Mouse (Mus musculus): ENCODE measurements at regions not wholly inside any gene's neighbourhood (a gene's known extent, or its start where the extent isn't known, plus 50 kb on each side); places are given as distances from the start of the nearest gene placed in this dataset.

DNA sequence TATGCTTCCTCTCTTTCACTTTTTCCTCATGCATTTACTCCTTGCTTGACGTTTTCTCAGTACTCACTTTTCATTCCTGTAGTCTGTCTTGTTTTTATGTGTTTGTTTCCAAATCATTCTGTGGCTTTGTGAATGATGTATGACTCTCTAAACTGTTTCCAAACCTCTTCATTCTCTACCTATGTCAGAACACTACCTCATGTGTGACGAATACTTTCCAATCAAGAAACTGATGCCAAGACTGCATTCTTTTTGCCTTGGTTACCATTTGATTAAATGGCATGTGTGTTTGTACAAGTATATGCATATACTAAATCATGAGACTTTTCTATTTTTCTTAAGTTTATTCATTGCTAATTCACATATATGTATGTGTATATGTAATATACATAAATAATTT, 1238.7 kb upstream of the Gm7489 start:
- H3K4me1 ChIP-seq (ENCODE audit: control insufficient read depth, insufficient read depth, low read length): no peaks in the 10 kb centered on the region
- WGBS: 88% methylated on average over 2 of the region's 2 CpGs
- DNase-seq (ENCODE audit: low spot score, missing footprints): no peak
- H3K27me3 ChIP-seq (ENCODE audit: control insufficient read depth, insufficient read depth, low read length): no peaks in the 10 kb centered on the region
- no peak overlapping the region for H3K27ac ChIP-seq (ENCODE audit: low read depth, low read length)
- H3K36me3 ChIP-seq (ENCODE audit: control insufficient read depth, insufficient read depth, low read length): no peaks in the 10 kb centered on the region
- H3K4me2 ChIP-seq: no peak overlapping the region
- no peak overlapping the region for H3K9ac ChIP-seq (ENCODE audit: low read length)
- no peak for ATAC-seq (ENCODE audit: low FRiP score)
- no peak overlapping the region for H3K4me3 ChIP-seq (ENCODE audit: low read depth, low read length)
- no peaks in the 10 kb centered on the region for H3K9me3 ChIP-seq (ENCODE audit: control insufficient read depth, low read length)

DNA sequence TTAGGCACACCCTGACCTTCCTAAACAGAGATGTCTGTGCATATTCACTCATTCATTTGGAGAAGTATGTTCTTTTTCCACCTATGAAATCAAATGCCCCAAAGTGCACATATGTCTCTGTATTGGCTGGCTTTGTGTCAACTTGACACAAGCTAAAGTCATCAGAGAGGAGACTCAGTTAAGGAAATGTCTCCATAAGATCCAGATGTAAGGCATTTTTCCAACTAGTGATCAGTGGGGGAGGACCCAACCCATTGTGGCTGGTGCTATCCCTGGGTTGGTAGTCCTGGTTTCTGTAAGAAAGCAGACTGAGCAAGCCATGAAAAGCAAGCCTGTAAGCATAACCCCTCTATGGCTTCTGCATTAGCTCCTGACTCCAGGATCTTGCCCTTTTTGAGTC, 1226.8 kb upstream of the Gm7489 start:
- Histone ChIP-seq H3K4me1 (ENCODE audit: control insufficient read depth, insufficient read depth, low read length) (no peaks in the 10 kb centered on the region), H3K9me3 (ENCODE audit: control insufficient read depth, low read length) (no peaks in the 10 kb centered on the region), H3K4me3 (ENCODE audit: low read depth, low read length) (no peak overlapping the region), H3K36me3 (ENCODE audit: control insufficient read depth, insufficient read depth, low read length) (no peaks in the 10 kb centered on the region), H3K27me3 (ENCODE audit: control insufficient read depth, insufficient read depth, low read length) (no peaks in the 10 kb centered on the region), H3K9ac (ENCODE audit: low read length) (no peak overlapping the region), H3K4me2 (no peak overlapping the region), H3K27ac (ENCODE audit: low read depth, low read length) (no peak overlapping the region)
- ATAC-seq (ENCODE audit: low FRiP score) (no peak), DNase-seq (ENCODE audit: low spot score, missing footprints) (no peak)

Measured in midbrain, embryonic 11.5 days (tissue).